Mouse (Mus musculus): ENCODE results near the gene Galnt7.

The Galnt7 gene

GRCm38 (mm10) chr8:57628787-57629664 lies 23.8 kb downstream of the Galnt7 start:
- no peak for DNase-seq (ENCODE audit: low read depth, low spot score)

DNA sequence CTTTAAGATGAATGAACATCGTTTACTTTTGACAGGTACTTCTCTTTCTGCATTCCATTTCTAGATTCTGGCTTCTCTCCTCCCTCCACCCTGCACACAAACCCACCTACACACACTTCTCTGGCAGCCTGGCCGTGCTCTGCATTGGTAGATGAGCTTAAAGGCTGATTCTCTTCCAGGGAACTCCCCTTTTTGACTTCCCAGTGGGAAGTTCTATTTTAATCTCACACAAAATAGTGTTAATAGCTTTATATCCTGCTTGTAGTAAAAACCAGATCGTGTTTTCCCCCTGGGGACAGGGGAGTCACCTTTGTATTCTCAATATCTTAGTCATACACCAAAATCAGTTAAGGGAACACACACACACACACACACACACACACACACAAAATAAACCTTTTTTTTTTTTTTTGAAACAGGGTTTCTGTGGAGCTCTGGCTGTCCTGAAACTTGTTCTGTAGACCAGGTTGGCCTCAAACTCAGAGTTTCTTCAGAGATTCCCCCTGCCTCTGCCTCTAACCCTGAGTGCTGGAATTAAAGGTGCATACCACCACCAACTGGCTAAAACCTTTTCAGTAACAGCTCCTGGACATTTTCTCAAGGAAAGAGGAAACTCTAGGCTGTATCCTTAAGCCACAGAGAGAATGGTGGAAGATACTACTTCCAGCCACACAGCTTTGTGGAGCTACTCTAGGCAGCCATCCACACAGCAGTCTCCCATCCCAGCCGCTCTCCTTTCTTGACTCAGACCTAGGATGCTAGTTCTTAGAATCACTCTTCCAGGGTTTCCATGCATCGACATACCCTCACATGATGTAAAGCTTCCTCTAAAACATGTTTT lies 24.7 kb downstream of the Galnt7 start:
- no peak for DNase-seq (ENCODE audit: low read depth, low spot score)

DNA sequence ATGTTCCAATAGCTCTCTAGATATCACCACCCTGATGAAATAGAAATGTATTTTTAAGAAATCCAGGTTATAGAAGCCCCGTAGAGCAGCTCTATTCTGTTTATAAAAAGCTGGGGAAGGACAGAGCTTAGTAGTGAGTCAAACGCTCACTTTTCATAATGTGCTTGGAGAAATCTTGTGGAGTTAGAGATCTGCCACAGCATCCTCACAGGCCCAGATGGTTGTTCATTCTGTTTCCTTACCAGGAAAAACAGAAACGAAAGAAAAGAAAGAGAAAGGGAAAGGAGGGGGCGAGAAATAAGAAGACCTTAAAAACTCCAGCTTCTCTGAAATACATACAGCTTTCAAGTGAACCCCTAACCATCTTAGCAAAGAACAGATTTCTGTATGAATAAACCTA lies 28.9 kb downstream of the Galnt7 start:
- DNase-seq (ENCODE audit: low read depth, low spot score) = no peak

DNA sequence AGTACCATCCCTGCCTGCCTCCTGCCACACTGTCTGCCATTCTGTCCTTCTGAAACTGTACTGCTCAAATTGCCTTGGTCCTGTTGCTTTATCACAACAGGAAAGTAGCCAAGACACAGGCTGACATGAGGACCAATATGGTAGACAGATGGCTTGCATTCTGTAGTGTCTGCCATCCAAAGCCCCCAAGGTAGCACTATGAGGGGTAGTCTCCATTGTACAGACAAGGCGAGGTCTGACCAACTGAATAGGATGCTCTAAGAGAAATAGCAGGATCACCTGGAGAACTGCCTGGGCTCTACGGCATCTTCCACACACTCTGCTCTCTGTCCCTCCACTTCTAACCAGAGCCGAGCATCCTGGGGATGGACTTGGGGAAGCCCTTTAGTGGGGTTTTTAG lies 29.8 kb downstream of the Galnt7 start:
- DNase-seq (ENCODE audit: low read depth, low spot score) = no peak

DNA sequence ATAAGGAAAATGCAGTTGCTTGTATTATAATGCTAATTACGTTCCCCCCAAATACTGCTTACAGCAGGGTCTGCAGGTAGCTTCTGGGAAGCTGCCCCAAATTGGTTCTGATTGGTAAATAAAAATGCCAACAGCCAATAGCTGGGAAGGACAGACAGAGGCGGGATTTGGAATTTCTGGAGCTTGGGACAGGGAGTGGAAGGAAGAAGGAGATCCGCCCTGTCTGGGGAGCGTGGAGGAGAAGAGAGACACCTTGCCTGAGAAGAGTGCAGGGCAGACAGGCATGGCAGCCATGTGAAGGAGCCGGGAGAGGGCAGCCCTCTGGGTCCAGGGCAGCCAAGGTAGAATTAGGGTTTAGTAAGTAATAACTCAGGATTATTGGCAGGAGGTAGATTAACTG lies 35.9 kb downstream of the Galnt7 start:
- DNase-seq (ENCODE audit: low read depth, low spot score) = peak; percentile 40

DNA sequence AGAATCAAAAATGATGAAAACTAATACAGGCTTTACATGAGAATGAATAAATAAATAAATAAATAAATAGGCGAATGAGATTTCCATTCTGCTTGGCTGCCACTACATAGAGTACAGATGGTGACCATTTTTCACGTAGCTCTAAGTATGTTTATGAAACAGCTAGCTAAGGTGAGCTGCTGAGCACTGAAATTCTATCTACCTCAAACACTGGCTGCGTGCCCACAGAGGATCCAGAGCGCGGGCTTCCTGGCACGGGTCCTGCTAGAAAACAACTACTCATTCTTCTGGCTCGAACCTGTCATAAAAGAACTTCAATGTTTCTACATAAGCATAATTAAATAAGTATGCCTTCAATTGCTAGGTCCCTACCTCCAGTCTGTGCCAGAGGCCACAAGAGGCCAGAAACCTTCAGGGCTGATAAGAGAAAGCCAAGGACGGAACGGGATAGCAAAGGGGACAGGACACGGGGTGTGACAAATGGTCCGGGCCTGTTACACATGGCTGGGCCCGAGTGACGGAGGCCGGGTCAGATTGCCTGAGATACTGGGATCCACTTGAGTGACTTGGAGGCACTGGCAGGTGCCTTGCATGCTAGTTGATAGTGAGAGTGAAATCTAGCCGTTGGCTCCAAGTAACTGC lies 37.7 kb downstream of the Galnt7 start:
- no peak for DNase-seq (ENCODE audit: low read depth, low spot score)

DNA sequence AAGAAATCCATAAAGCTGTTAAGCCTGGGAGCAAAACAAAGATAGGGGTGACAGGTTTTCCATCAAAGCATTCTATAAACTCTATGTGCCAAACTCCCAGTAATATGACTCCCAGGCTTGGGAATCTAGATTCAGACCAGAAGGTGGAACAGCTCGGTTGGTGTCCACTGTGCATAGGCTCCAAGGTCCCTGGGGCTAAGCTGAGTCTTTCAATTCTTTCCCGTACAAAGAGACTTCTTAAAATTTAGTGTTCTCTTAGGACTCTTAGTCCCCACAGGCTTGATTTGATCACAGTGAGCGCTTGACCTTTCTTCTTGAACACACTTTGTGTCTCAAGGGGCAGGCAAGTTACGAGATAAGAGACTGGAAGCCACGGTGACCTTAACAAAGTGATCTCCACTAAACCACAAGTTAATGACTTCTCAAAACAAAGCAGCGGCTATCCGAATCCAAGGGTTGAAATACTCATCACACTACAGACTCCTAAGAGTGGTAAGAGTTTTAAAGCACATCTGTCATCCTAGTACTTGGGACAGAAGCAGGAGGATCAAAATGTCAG lies 41.3 kb downstream of the Galnt7 start:
- DNase-seq (ENCODE audit: low read depth, low spot score) = no peak

GRCm38 (mm10) chr8:57610706-57611418 lies 42.0 kb downstream of the Galnt7 start:
- no peak for DNase-seq (ENCODE audit: low read depth, low spot score)

DNA sequence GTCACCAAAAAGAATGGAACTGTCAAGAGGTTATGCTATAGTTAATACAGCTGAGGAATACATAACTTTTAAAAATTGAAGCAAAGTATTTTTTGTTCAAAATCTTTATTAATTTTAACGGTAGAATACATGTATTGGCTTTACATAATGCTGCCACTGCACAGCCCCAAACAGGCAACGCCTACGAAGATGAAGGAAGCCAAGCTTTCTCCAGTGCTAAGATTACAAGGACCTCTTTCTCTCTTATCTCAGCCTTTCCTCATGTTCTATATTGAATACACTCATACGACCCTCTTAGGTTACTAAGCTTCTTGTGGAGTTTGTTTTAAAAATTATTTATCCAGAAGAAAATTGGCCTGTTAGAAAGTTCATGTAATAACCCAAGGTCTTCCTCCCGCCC lies 50.3 kb downstream of the Galnt7 start:
- no peak for DNase-seq (ENCODE audit: low read depth, low spot score)

DNA sequence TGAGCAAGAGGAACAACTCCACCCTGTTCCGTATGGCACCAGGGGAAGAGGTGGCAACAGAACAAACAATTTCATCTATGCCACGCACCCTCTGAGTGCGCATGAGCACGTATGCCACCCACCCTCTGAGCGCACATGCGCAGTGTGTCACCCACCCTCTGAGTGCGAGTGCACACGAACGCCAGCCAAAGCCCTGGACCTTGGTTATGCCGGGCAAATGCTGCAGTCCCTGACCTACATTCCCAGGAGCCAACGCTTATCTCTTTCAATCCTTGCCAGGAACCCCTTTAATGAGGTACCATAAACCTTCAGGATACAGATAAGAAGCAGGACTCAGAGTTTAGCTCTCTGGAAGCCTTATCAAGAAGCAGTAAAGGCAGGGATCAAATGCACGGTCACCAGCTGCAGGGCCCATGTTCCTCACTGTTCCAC lies 50.8 kb downstream of the Galnt7 start:
- no peak for DNase-seq (ENCODE audit: low read depth, low spot score)

- DNase-seq (ENCODE audit: low read depth, low spot score) = peak; percentile 61
Measured at GRCm38 (mm10) chr8:57599813-57600555, 52.8 kb downstream of the Galnt7 start.

DNA sequence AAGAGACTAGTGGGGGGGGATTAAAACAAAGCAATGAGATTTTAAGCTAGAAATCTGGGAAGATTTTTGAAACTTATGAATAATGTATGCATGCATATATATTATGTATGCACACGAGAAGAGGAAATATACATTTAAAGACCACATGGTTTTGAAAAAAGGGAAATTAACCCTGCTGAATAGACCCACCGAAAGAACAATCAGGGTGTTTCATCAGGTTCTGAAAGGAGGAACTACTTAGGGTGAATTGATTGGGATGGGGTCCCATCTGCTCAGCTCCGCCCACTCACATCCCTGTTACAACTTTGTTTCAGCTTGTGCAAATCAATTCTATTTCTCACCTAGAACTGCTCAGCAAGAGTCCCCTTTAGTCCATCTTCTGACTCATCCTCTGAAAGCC lies 57.0 kb downstream of the Galnt7 start:
- no peak for DNase-seq (ENCODE audit: low read depth, low spot score)

GRCm38 (mm10) chr8:57594175-57594885 lies 58.5 kb downstream of the Galnt7 start:
- DNase-seq (ENCODE audit: low read depth, low spot score) = no peak

DNA sequence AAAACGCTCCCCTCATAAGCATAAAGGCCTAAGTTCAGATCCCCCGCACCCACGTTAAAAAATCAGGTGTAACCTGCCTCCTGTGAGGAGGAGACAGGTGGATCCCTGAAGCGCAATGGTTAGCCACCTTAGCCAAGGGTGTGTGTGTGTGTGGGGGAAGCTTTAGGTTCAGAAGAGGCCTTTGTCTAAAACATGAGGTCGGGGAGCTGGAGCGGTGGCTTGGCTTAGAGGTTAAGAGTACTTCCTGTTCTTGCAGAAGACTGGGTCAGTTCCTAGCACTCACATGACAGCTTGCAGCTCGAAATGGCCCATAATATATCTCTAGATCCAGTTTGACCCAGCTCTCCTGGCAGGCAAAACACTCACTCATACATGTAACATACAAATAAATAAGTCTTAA lies 60.2 kb downstream of the Galnt7 start:
- no peak for DNase-seq (ENCODE audit: low read depth, low spot score)

GRCm38 (mm10) chr8:57591681-57592080 lies 61.2 kb downstream of the Galnt7 start:
- no peak for DNase-seq (ENCODE audit: low read depth, low spot score)

GRCm38 (mm10) chr8:57590015-57590414 lies 62.8 kb downstream of the Galnt7 start:
- DNase-seq (ENCODE audit: low read depth, low spot score) = no peak

GRCm38 (mm10) chr8:57589176-57589575 lies 63.7 kb downstream of the Galnt7 start:
- no peak for DNase-seq (ENCODE audit: low read depth, low spot score)

GRCm38 (mm10) chr8:57588604-57589003 lies 64.2 kb downstream of the Galnt7 start:
- DNase-seq (ENCODE audit: low read depth, low spot score) = no peak

- no peak for DNase-seq (ENCODE audit: low read depth, low spot score)
Measured at GRCm38 (mm10) chr8:57586667-57587066, 66.2 kb downstream of the Galnt7 start.

DNA sequence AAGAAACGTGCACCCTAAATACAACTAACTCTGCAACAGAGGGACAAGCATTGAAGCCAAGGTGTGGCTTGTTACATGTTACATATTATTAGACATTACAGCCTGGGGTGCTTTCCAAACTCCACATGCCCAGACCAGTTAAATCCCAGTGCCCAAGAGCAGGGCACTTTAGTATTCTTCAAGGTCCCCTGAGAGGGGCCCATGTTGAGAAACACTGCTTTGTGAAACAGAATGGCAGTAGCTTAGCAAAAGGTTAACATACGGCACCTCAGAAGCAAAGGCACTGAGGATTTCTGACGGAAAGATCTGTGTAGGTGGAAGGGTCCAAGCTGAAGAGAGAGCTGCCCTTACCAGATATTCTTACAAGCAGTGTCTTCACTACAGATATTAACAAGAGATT lies 67.0 kb downstream of the Galnt7 start:
- no peak for DNase-seq (ENCODE audit: low read depth, low spot score)

Data from WW6 (cell line).